Mouse (Mus musculus): ENCODE data around the gene Msrb2.

DNA sequence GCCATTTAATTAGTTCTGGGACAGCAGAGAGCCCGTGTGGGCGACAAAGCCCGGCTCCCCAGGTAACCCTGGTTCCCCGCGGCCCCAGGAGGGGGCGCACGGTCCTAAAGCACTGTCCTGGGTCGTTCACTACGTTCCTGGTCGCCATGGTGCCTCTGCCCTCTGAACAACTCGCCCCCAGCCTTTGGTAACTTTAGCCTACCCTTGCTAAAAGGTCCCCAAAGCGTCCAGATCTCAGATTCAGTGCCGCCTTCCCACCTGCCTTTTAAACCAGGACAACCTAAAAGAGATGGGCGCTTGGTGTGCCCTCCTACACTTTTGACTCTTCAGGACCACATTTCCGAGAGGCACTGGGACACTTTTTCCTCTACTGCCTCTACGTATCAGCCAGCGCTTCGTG is 59.9 kb downstream of the Msrb2 start:
- TF ChIP-seq CTCF (IDR thresholded peaks at IDR 0.05; ENCODE audit: low read depth, low read length) (no peak), TAL1 (conservative IDR thresholded peaks at IDR 0.05; ENCODE audit: low read depth, low read length) (no peak), POLR2AphosphoS5 (IDR thresholded peaks at IDR 0.05; ENCODE audit: insufficient replicate concordance, low read depth, low read length) (no peak), GATA1 (IDR thresholded peaks at IDR 0.05; ENCODE audit: borderline replicate concordance, low read length) (no peak), GATA2 (IDR thresholded peaks at IDR 0.05; ENCODE audit: borderline replicate concordance, low read depth, low read length) (no peak)

All from G1E (cell line).